Mouse (Mus musculus): ENCODE measurements around the gene Esd.

Esd gene

DNA sequence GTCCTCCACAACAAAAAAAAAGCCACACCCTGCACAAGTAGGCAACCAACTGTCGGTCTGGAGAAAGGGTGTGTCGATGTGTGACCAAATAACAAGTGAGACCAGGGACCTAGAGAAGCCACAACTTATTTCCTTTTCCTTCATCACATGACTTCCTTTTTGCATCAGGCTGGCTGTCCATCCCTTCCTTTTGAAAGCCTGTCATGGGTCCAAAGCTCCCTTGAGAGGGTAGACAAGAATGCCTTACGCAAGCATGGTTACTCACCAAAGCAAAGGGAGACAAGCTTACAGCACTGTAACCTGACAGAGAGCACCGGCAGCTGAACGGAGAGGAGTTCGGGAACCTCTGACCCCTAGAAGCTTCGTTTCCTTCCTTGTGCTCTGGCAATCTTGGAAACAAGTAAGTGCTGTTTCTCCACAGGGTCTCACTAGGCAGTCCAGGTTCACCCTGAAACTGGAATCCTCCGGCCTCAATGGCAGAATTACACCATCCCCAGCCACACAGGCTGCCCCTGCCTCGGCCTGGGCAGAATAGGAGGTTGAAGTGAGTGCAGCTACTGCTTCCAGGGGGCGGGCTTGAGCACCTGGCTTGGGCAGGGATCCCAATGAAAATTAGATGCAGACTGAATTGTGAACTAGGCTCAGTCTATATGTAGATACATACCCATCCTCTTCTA lies 65.4 kb downstream of the Esd start:
- no peak for DNase-seq

DNA sequence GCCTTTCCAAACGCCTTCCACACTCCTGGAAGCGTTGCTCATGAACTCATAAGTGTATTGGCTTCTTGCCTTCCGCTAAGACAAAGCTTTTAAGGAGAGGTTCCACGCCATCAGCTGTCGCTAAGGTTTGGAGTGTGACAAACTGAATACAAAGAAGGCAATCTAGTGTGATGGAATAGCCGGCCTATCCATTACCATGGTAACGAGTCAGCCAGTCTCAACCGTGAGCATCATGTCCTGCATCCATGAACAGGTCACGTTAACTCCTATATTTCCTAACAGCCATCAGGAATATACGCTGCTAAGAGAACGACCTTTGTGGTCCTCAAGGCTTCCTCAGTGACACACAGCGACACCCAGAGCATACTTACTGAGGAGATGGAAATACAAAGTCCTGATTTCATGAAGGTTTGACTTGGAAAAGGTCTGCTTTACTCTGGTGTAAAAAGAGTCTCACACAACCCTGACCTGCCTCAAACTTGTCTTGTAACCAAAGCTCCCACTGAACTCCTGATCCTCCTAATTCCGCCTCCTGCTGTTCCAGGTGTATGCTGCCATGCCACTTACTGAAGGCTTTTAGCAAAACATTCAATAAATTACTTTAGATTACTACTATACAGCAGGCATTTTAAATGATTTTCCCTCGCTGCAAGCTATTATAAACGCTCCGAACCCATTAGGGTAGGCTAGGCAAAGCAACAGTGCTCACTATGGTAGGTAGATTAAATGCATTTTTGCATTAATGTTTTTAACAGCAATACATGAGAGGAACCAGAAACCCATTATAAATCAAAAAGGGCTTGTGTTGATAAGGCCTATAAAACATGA lies 66.2 kb downstream of the Esd start:
- no peak for DNase-seq
